Mouse (Mus musculus) erythroblast, embryonic 14.5 days (primary cell): ENCODE data around the gene Sbpl.

Experiments
- GATA1 ChIP-seq: IDR thresholded peaks from 2 replicates; pipeline ENCODE4 v1.6.1; 2012; ENCODE audit warnings: low read length, inconsistent platforms, mixed read lengths
- TAL1 ChIP-seq: IDR thresholded peaks from 3 replicates; pipeline ENCODE4 v1.6.1; 2012; ENCODE audit warnings: low read length, inconsistent platforms, mixed read lengths

GRCm38 (mm10) chr17:23982912-23983311 lies 27.8 kb upstream of the Sbpl start:
- no peak for TF ChIP-seq GATA1
- TF ChIP-seq TAL1: no peak
